Mouse (Mus musculus): ENCODE results near the gene Dlg4. TPM values are rescaled to one million over a fixed set of nuclear protein-coding genes. Genes with fewer than 3 reads are reported as not detected.
A peak's percentile ranks its signal among the peaks of the same experiment; 100 is the strongest.
"Not testable (repeated sequence)": the region's sequence is repeated elsewhere in the genome, so short reads cannot be mapped to it uniquely, and the experiment has no call there.

Dlg4 gene
- polyA plus RNA-seq, 1 experiment from 2014 or later = 14.4 TPM

GRCm38 (mm10) chr11:70012931-70013330, 3.8 kb upstream of the Dlg4 start:
- Histone ChIP-seq H3K4me3 (replicated peaks) (no peak overlapping the region), H3K27ac (replicated peaks) (no peak overlapping the region), H3K4me2 (replicated peaks) (no peak overlapping the region), H3K27me3 (no peaks in the 10 kb centered on the region), H3K36me3 (peaks cover 61% of the 10 kb centered on the region), H3K4me1 (peaks cover 29% of the 10 kb centered on the region), H3K9me3 (replicated peaks) (no peaks in the 10 kb centered on the region), H3K9ac (no peak overlapping the region)
- no peak for ATAC-seq (ENCODE audit: insufficient number of reproducible peaks, low FRiP score, low TSS enrichment, low read depth)
- WGBS = 82% methylated on average over 9 of the region's 9 CpGs

GRCm38 (mm10) chr11:70013408-70013807, 3.3 kb upstream of the Dlg4 start:
- no peak overlapping the region for H3K4me3 ChIP-seq (replicated peaks)
- H3K27me3 ChIP-seq = no peaks in the 10 kb centered on the region
- peaks cover 56% of the 10 kb centered on the region for H3K36me3 ChIP-seq
- no peaks in the 10 kb centered on the region for H3K9me3 ChIP-seq (replicated peaks)
- no peak overlapping the region for H3K27ac ChIP-seq (replicated peaks)
- WGBS = 86% methylated on average over 3 of the region's 3 CpGs
- H3K4me1 ChIP-seq = peaks cover 32% of the 10 kb centered on the region
- H3K4me2 ChIP-seq (replicated peaks) = no peak overlapping the region
- ATAC-seq (ENCODE audit: insufficient number of reproducible peaks, low FRiP score, low TSS enrichment, low read depth) = no peak
- no peak overlapping the region for H3K9ac ChIP-seq

GRCm38 (mm10) chr11:70014051-70014450, 2.7 kb upstream of the Dlg4 start:
- no peak overlapping the region for H3K27ac ChIP-seq (replicated peaks)

GRCm38 (mm10) chr11:70014880-70015558, 1.7 kb upstream of the Dlg4 start, which contains the start of gene Acadvl:
Gene Acadvl, minus strand, starts transcription at chr11:70015411.
- H3K4me2 ChIP-seq (replicated peaks) = peak within 1 kb of the TSS; percentile 79
- peaks cover 40% of the 10 kb centered on the region for H3K36me3 ChIP-seq
- H3K4me3 ChIP-seq (replicated peaks) = peak within 1 kb of the TSS; percentile 65
- WGBS = under 1% methylated on average over 35 of the region's 35 CpGs
- peak within 1 kb of the TSS; percentile 80 for H3K9ac ChIP-seq
- no peaks in the 10 kb centered on the region for H3K9me3 ChIP-seq (replicated peaks)
- peak within 1 kb of the TSS; percentile 72 for H3K27ac ChIP-seq (replicated peaks)
- H3K4me1 ChIP-seq = peaks cover 48% of the 10 kb centered on the region
- ATAC-seq (ENCODE audit: insufficient number of reproducible peaks, low FRiP score, low TSS enrichment, low read depth) = peak; percentile 73
- H3K27me3 ChIP-seq = no peaks in the 10 kb centered on the region

More at GRCm38 (mm10) chr11:70014051-70014450, 2.7 kb upstream of the Dlg4 start:
- no peak for ATAC-seq (ENCODE audit: insufficient number of reproducible peaks, low FRiP score, low TSS enrichment, low read depth)
- 61% methylated on average over 5 of the region's 5 CpGs for WGBS
- Histone ChIP-seq H3K9me3 (replicated peaks) (no peaks in the 10 kb centered on the region), H3K4me3 (replicated peaks) (peak overlapping the region; percentile 65; the same call in 1 of the 2 replicates), H3K4me1 (peaks cover 38% of the 10 kb centered on the region), H3K36me3 (peaks cover 50% of the 10 kb centered on the region), H3K4me2 (replicated peaks) (peak overlapping the region; percentile 79; the same call in 1 of the 2 replicates), H3K27me3 (no peaks in the 10 kb centered on the region), H3K9ac (no peak overlapping the region)

- Histone ChIP-seq H3K27me3 (no peaks in the 10 kb centered on the region), H3K9me3 (replicated peaks) (no peaks in the 10 kb centered on the region), H3K27ac (replicated peaks) (no peak overlapping the region), H3K4me1 (peaks cover 54% of the 10 kb centered on the region), H3K4me3 (replicated peaks) (peak overlapping the region; percentile 65), H3K36me3 (peaks cover 34% of the 10 kb centered on the region), H3K9ac (no peak overlapping the region), H3K4me2 (replicated peaks) (peak overlapping the region; percentile 79)
- ATAC-seq (ENCODE audit: insufficient number of reproducible peaks, low FRiP score, low TSS enrichment, low read depth) = no peak
- 63% methylated on average over 6 of the region's 6 CpGs for WGBS
Measured at GRCm38 (mm10) chr11:70015677-70016076, 1.1 kb upstream of the Dlg4 start.

GRCm38 (mm10) chr11:70016177-70016576, 565 bp upstream of the Dlg4 start:
- WGBS = 74% methylated on average over 2 of the region's 2 CpGs
- peaks cover 29% of the 10 kb centered on the region for H3K36me3 ChIP-seq
- not testable (repeated sequence) for H3K27ac ChIP-seq (replicated peaks); H3K9ac ChIP-seq; H3K9me3 ChIP-seq (replicated peaks); H3K4me2 ChIP-seq (replicated peaks); H3K4me3 ChIP-seq (replicated peaks); ATAC-seq (ENCODE audit: insufficient number of reproducible peaks, low FRiP score, low TSS enrichment, low read depth); H3K27me3 ChIP-seq
- peaks cover 59% of the 10 kb centered on the region for H3K4me1 ChIP-seq

GRCm38 (mm10) chr11:70017199-70017767, 541 bp downstream of the Dlg4 start:
- peak overlapping the region; percentile 54; the same call in 1 of the 2 replicates for H3K4me3 ChIP-seq (replicated peaks)
- peaks cover 18% of the 10 kb centered on the region for H3K36me3 ChIP-seq
- no peaks in the 10 kb centered on the region for H3K27me3 ChIP-seq
- peak overlapping the region; percentile 92; the same call in 1 of the 2 replicates for H3K27ac ChIP-seq (replicated peaks)
- no peaks in the 10 kb centered on the region for H3K9me3 ChIP-seq (replicated peaks)
- no peak for ATAC-seq (ENCODE audit: insufficient number of reproducible peaks, low FRiP score, low TSS enrichment, low read depth)
- WGBS = 29% methylated on average over 7 of the region's 7 CpGs
- H3K9ac ChIP-seq = no peak overlapping the region
- H3K4me2 ChIP-seq (replicated peaks) = peak overlapping the region; percentile 91
- H3K4me1 ChIP-seq = peaks cover 68% of the 10 kb centered on the region

- WGBS = 1% methylated on average over 25 of the region's 25 CpGs
Measured at GRCm38 (mm10) chr11:70018131-70018990, 1.6 kb downstream of the Dlg4 start.

GRCm38 (mm10) chr11:70019495-70020021, 2.8 kb downstream of the Dlg4 start:
- Histone ChIP-seq H3K4me1 (peaks cover 73% of the 10 kb centered on the region), H3K27ac (replicated peaks) (peak overlapping the region; percentile 92), H3K4me3 (replicated peaks) (peak overlapping the region; percentile 54), H3K36me3 (no peaks in the 10 kb centered on the region), H3K9ac (0 out of 2 replicates have a peak overlapping the region, but pooled peaks have one; percentile 63), H3K4me2 (replicated peaks) (peak overlapping the region; percentile 91), H3K9me3 (replicated peaks) (no peaks in the 10 kb centered on the region), H3K27me3 (no peaks in the 10 kb centered on the region)
- 0% methylated on average over 2 of the region's 2 CpGs for WGBS
- ATAC-seq (ENCODE audit: insufficient number of reproducible peaks, low FRiP score, low TSS enrichment, low read depth) = no peak

More at GRCm38 (mm10) chr11:70018131-70018990, 1.6 kb downstream of the Dlg4 start:
- H3K4me1 ChIP-seq = peaks cover 71% of the 10 kb centered on the region
- H3K9me3 ChIP-seq (replicated peaks) = no peaks in the 10 kb centered on the region
- ATAC-seq (ENCODE audit: insufficient number of reproducible peaks, low FRiP score, low TSS enrichment, low read depth) = no peak
- H3K4me2 ChIP-seq (replicated peaks) = peak overlapping the region; percentile 91
- peaks cover 7% of the 10 kb centered on the region for H3K36me3 ChIP-seq
- H3K27ac ChIP-seq (replicated peaks) = peak overlapping the region; percentile 92
- H3K27me3 ChIP-seq = no peaks in the 10 kb centered on the region
- peak overlapping the region; percentile 54 for H3K4me3 ChIP-seq (replicated peaks)
- H3K9ac ChIP-seq = peak overlapping the region; percentile 63

GRCm38 (mm10) chr11:70020022-70020631, 3.4 kb downstream of the Dlg4 start:
- peak overlapping the region; percentile 91 for H3K4me2 ChIP-seq (replicated peaks)
- peak overlapping the region; percentile 54 for H3K4me3 ChIP-seq (replicated peaks)
- no peaks in the 10 kb centered on the region for H3K36me3 ChIP-seq
- H3K4me1 ChIP-seq = peaks cover 73% of the 10 kb centered on the region
- no peak for ATAC-seq (ENCODE audit: insufficient number of reproducible peaks, low FRiP score, low TSS enrichment, low read depth)
- no peaks in the 10 kb centered on the region for H3K27me3 ChIP-seq
- H3K9ac ChIP-seq = no peak overlapping the region
- WGBS = 11% methylated on average over 8 of the region's 8 CpGs
- peak overlapping the region; percentile 92 for H3K27ac ChIP-seq (replicated peaks)
- H3K9me3 ChIP-seq (replicated peaks) = no peaks in the 10 kb centered on the region
